In genomic region chr3:84247789-84248188, GRCm38 (mm10) we compare ENCODE assay signal across 25 mouse cellular contexts. TPM values are rescaled to one million over a fixed set of nuclear protein-coding genes. Genes with fewer than 3 reads are reported as not detected.
DNase-seq lines count a peak whose midpoint lies in the region; ATAC-seq and TF ChIP-seq lines count a peak whose summit lies in the region.
"Had no signal": no experiment of that assay in that cellular context is flagged by ENCODE, and none has a peak within 500 bp of the region (broad histone marks: within the 10 kb centered on the region; RNA-seq: fewer than 3 reads in every experiment).

No protein-coding gene starts in this region.

- peak; percentile 31 for DNase-seq in heart, postnatal 4 days
- no peak for DNase-seq in heart, adult 18-20 months
- DNase-seq in lung, embryonic 14.5 days, result peak; percentile 82
- DNase-seq in lung, postnatal 4 days, result no peak
- peak; percentile 48 for DNase-seq in right cerebral cortex, postnatal 4 days
- DNase-seq in right cerebral cortex, postnatal 14 days, result no peak
- DNase-seq: adrenal gland, postnatal 25 days; B cell, adult 2 months; cerebellum, adult 18-20 months; cerebellum, postnatal 10 days; gastrocnemius, postnatal 14 days; kidney, adult 8-10 months; kidney, postnatal 14 days; liver, embryonic 13.5 days; lung, adult 18-20 months had no signal

- no peak overlapping the region for H3K4me3 ChIP-seq in lung, embryonic 14.5 days (ENCODE audit: low read depth, low read length)
- H3K4me3 ChIP-seq: embryonic facial prominence, embryonic 15.5 days; heart, embryonic 10.5 days; heart, embryonic 15.5 days; hindbrain, embryonic 12.5 days; intestine, embryonic 15.5 days; limb, embryonic 15.5 days; liver, embryonic 13.5 days; midbrain, embryonic 12.5 days; stomach, embryonic 15.5 days had no signal

- no peaks in the 10 kb centered on the region for H3K36me3 ChIP-seq in lung, embryonic 14.5 days (ENCODE audit: insufficient read depth)
- H3K36me3 ChIP-seq: embryonic facial prominence, embryonic 15.5 days; heart, embryonic 10.5 days; heart, embryonic 15.5 days; hindbrain, embryonic 12.5 days; intestine, embryonic 15.5 days; limb, embryonic 15.5 days; liver, embryonic 13.5 days; stomach, embryonic 15.5 days had no signal

- no peak overlapping the region for H3K27ac ChIP-seq in lung, embryonic 14.5 days (ENCODE audit: low read depth)
- H3K27ac ChIP-seq: embryonic facial prominence, embryonic 15.5 days; heart, embryonic 10.5 days; heart, embryonic 15.5 days; hindbrain, embryonic 12.5 days; hindbrain, postnatal 0 days; intestine, embryonic 15.5 days; limb, embryonic 15.5 days; liver, embryonic 13.5 days; midbrain, embryonic 12.5 days; stomach, embryonic 15.5 days had no signal

- no peak overlapping the region for H3K4me2 ChIP-seq in lung, embryonic 14.5 days
- H3K4me2 ChIP-seq: embryonic facial prominence, embryonic 15.5 days; heart, embryonic 15.5 days; hindbrain, embryonic 12.5 days; intestine, embryonic 15.5 days; limb, embryonic 15.5 days; liver, embryonic 13.5 days; midbrain, embryonic 12.5 days; stomach, embryonic 15.5 days had no signal

- no peak for TF ChIP-seq CTCF in lung, embryonic 14.5 days (IDR thresholded peaks at IDR 0.05; ENCODE audit: low read depth)

- no peak overlapping the region for H3K9ac ChIP-seq in lung, embryonic 14.5 days
- H3K9ac ChIP-seq: embryonic facial prominence, embryonic 15.5 days; heart, embryonic 15.5 days; hindbrain, embryonic 12.5 days; intestine, embryonic 15.5 days; limb, embryonic 15.5 days; liver, embryonic 13.5 days; midbrain, embryonic 12.5 days; stomach, embryonic 15.5 days had no signal

- H3K9me3 ChIP-seq in lung, embryonic 14.5 days (ENCODE audit: low read depth, low read length), result no peaks in the 10 kb centered on the region
- H3K9me3 ChIP-seq: embryonic facial prominence, embryonic 15.5 days; heart, embryonic 10.5 days; heart, embryonic 15.5 days; hindbrain, embryonic 12.5 days; intestine, embryonic 15.5 days; limb, embryonic 15.5 days; liver, embryonic 13.5 days; midbrain, embryonic 12.5 days; stomach, embryonic 15.5 days had no signal

- no peaks in the 10 kb centered on the region for H3K4me1 ChIP-seq in lung, embryonic 14.5 days (ENCODE audit: insufficient read depth)
- H3K4me1 ChIP-seq: liver, embryonic 13.5 days had no signal

- no peak for ATAC-seq in lung, embryonic 14.5 days (ENCODE audit: insufficient read depth)
- ATAC-seq: hindbrain, postnatal 0 days had no signal

- 35% methylated on average over 8 of the region's 8 CpGs for WGBS in lung, embryonic 14.5 days

- no peaks in the 10 kb centered on the region for H3K27me3 ChIP-seq in lung, embryonic 14.5 days (ENCODE audit: insufficient read depth, low read length)
- H3K27me3 ChIP-seq: embryonic facial prominence, embryonic 15.5 days; heart, embryonic 15.5 days; hindbrain, embryonic 12.5 days; intestine, embryonic 15.5 days; limb, embryonic 15.5 days; liver, embryonic 13.5 days; stomach, embryonic 15.5 days had no signal

RNA-seq across cellular contexts. Expression of gene Trim2, which starts 58.9 kb away (rescaled TPM):
- total RNA-seq in heart, postnatal 4 days (2021), result 10 to 100 TPM in 1 of 2 experiments, 1 to 10 TPM in 1; 8.9 to 10.1 TPM
- 1 to 10 TPM; 6.2 to 7.0 TPM for total RNA-seq in heart, adult 18-20 months (2021)
- 25.9 and 27.0 TPM in 2 replicates for polyA plus RNA-seq in lung, embryonic 14.5 days (2014; fragmentation: Nextera tagmentation; extraction: Ambion mirVana)
- total RNA-seq: granulocyte monocyte progenitor cell, adult 5-6 weeks had no signal

Comparison
In these comparisons a context has a peak if more than half of its experiments do, and no peak if none do; other contexts are left out.
1. DNase-seq: peak in heart, postnatal 4 days (single experiment), lung, embryonic 14.5 days (single experiment) and right cerebral cortex, postnatal 4 days (single experiment); none in heart, adult 18-20 months (0 of 2), lung, postnatal 4 days (0 of 2) and right cerebral cortex, postnatal 14 days (single experiment).